Mouse (Mus musculus): Measurements from ENCODE around the gene Tecr. TPM values are rescaled to one million over a fixed set of nuclear protein-coding genes. Genes with fewer than 3 reads are reported as not detected.

Gene Tecr
- 15.0 TPM for polyA plus RNA-seq (2014; fragmentation: Illumina TruSeq; extraction: RNeasy Lipid Tissue Mini Kit (QIAGEN cat#74804); ENCODE audit: low read depth, low replicate concordance)

DNA sequence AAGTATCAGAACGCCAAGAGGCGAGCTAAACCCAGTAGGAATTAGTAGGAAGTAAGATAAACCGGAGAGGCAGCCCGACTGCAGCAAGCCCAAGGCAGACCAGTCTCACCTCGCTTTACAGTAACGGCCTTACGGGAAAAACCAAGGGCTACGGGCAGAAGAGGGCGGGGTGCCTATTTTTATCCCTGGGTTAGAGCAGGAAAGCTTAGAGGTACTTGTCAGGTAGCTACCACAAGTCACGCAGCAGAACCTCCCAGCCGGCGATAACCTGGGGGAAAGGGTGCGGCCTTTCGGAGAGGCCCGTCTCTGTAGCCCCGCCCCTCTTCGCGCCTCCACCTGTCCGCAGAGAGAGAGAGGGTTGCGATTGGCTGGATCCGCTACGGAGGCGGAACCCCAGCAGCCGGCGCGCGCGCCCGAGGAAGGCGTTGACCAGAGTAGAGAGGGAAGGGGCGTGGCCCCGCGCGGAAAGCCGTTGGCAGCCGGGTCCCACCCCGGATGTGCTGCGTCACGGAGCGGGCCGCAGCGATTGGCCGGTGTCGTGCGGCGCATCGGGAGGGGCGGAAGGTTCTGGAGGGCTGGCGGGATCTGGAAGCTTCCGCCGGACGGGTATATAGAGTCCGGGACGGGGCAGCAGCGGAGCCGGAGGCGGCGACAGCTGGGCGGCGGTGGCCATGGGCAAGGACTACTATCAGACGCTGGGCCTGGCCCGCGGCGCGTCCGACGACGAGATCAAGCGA is at the start of gene Tecr, which contains the start of gene Dnajb1:
Gene Tecr, minus strand, starts transcription at position 311 of the 737 bp plus-strand sequence.
Gene Dnajb1, plus strand, starts transcription at position 533 of the 737 bp plus-strand sequence.

DNA sequence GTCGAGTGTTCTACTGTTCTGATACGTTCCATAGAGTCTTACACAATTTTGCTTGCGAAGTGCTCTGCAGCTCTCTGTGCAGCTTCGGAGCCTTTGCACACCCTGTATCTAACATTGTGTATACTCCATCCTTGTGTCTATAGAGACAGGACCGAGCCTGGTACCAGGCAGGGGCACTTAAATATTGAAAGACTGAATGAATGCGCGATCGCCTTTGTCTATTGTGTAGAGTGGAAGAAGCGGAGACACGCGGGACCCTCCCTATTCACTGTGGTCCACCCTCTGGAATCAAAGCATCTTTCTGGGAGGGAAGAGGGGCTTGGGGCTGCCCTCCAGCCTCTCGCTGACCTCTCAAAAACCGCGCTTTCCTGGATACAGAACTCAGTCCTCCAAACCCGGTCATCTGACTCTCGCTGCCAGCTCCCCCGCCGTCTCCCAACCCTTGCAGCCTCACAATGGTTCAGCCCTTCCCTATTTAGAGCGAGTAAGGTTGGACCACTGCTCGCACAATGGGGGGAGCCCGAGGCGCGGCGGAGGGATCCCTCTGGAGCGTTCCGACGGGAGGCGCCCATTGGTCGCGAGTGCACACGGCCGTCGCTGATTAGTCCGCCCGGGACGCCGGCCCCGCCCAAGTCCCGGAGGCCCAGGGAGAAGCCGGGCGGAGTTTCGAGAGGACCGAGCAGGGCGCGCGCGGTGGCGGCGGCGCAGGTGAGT is 44.4 kb upstream of the Tecr start, which contains the start of gene Gipc1:
Gene Gipc1, plus strand, starts transcription at position 648 of the 714 bp plus-strand sequence.

GRCm38 (mm10) chr8:83566469-83567395 is 41.0 kb downstream of the Tecr start, which contains the start of gene Ndufb7:
TSS of gene Ndufb7 (plus strand) at chr8:83566671.

GRCm38 (mm10) chr8:83535736-83536135 is 72.0 kb downstream of the Tecr start, which contains the start of gene Olfr370:
TSS of gene Olfr370 (plus strand) at chr8:83535780.

Other genes starting within 250 kb of the Tecr start
- 998 TPM for gene Clgn, start 218.1 kb downstream of the Tecr start, polyA plus RNA-seq (2014; fragmentation: Illumina TruSeq; extraction: RNeasy Lipid Tissue Mini Kit (QIAGEN cat#74804); ENCODE audit: low read depth, low replicate concordance)
- gene Scoc, start 149.6 kb downstream of the Tecr start, polyA plus RNA-seq (2014; fragmentation: Illumina TruSeq; extraction: RNeasy Lipid Tissue Mini Kit (QIAGEN cat#74804); ENCODE audit: low read depth, low replicate concordance), result 64.3 TPM
- gene Olfr370, start 72.2 kb downstream of the Tecr start, polyA plus RNA-seq (2014; fragmentation: Illumina TruSeq; extraction: RNeasy Lipid Tissue Mini Kit (QIAGEN cat#74804); ENCODE audit: low read depth, low replicate concordance), result not detected
- 0.48 TPM for gene Ndufb7, start 41.3 kb downstream of the Tecr start, polyA plus RNA-seq (2014; fragmentation: Illumina TruSeq; extraction: RNeasy Lipid Tissue Mini Kit (QIAGEN cat#74804); ENCODE audit: low read depth, low replicate concordance)
- gene Dnajb1, start 222 bp upstream of the Tecr start, polyA plus RNA-seq (2014; fragmentation: Illumina TruSeq; extraction: RNeasy Lipid Tissue Mini Kit (QIAGEN cat#74804); ENCODE audit: low read depth, low replicate concordance), result 78.7 TPM
- not detected for gene Gipc1, start 44.7 kb upstream of the Tecr start, polyA plus RNA-seq (2014; fragmentation: Illumina TruSeq; extraction: RNeasy Lipid Tissue Mini Kit (QIAGEN cat#74804); ENCODE audit: low read depth, low replicate concordance)
- not detected for gene Ptger1, start 58.7 kb upstream of the Tecr start, polyA plus RNA-seq (2014; fragmentation: Illumina TruSeq; extraction: RNeasy Lipid Tissue Mini Kit (QIAGEN cat#74804); ENCODE audit: low read depth, low replicate concordance)
- 3.0 TPM for gene Pkn1, start 91.2 kb upstream of the Tecr start, polyA plus RNA-seq (2014; fragmentation: Illumina TruSeq; extraction: RNeasy Lipid Tissue Mini Kit (QIAGEN cat#74804); ENCODE audit: low read depth, low replicate concordance)
- gene Ddx39, start 107.2 kb upstream of the Tecr start, polyA plus RNA-seq (2014; fragmentation: Illumina TruSeq; extraction: RNeasy Lipid Tissue Mini Kit (QIAGEN cat#74804); ENCODE audit: low read depth, low replicate concordance), result 24.9 TPM
- gene Adgre5, start 133.4 kb upstream of the Tecr start, polyA plus RNA-seq (2014; fragmentation: Illumina TruSeq; extraction: RNeasy Lipid Tissue Mini Kit (QIAGEN cat#74804); ENCODE audit: low read depth, low replicate concordance), result 1.8 TPM

Data from testis, adult 10 weeks (tissue).